Mouse (Mus musculus) ES-E14 (cell line): ENCODE data around the gene Baiap2.

ENCODE experiments used
- CHD2 ChIP-seq: IDR thresholded peaks from 2 replicates; pipeline ENCODE4 v1.6.1; 2014; ENCODE audit warnings: mild to moderate bottlenecking, low read depth, low read length, inconsistent platforms
- HCFC1 ChIP-seq: IDR thresholded peaks from 2 replicates; pipeline ENCODE4 v1.6.1; 2012; ENCODE audit warnings: low read length, inconsistent platforms, borderline replicate concordance; ENCODE audit not compliant: insufficient read depth
- ZC3H11A ChIP-seq: IDR thresholded peaks from 2 replicates; pipeline ENCODE4 v1.6.1; 2012; ENCODE audit warnings: low read depth, mild to moderate bottlenecking, inconsistent platforms, low read length, borderline replicate concordance

GRCm38 (mm10) chr11:119948803-119949202 is 6.2 kb downstream of the Baiap2 start:
- TF ChIP-seq CHD2 = no peak
- TF ChIP-seq HCFC1 = no peak
- no peak for TF ChIP-seq ZC3H11A
